Mouse (Mus musculus) heart, adult 2 months (tissue): ENCODE data around the gene Hacd2.

Source experiments
- CTCF ChIP-seq: fragments of 200-600 bp; IDR thresholded peaks from 2 replicates; pipeline ENCODE4 v1.8.1; 2022; ENCODE audit warnings: antibody characterized with exemption, mild to moderate bottlenecking, moderate library complexity
- EP300 ChIP-seq: fragments of 200-500 bp; IDR thresholded peaks from 2 replicates; pipeline ENCODE4 v1.6.1; 2011; ENCODE audit warnings: low read depth, low read length, control low read depth; ENCODE audit not compliant: insufficient read depth

- TF ChIP-seq CTCF (peak; percentile 53), EP300 (no peak)
Measured at GRCm38 (mm10) chr16:35155391-35156305, 133.4 kb downstream of the Hacd2 start.
